Mouse (Mus musculus) retina, postnatal 7 days (tissue): ENCODE data around the gene Pebp1.
"Not testable (repeated sequence)": the region's sequence is repeated elsewhere in the genome, so short reads cannot be mapped to it uniquely, and the experiment has no call there.

Experiments
- DNase-seq: peaks from one replicate; pipeline ENCODE4 v3.0.0-alpha.2; 2012; ENCODE audit warnings: low read depth, low spot score

The Pebp1 gene

GRCm38 (mm10) chr5:117286831-117287822, at the start of gene Pebp1:
Pebp1 (minus strand) TSS chr5:117287625.
- peak; percentile 90 for DNase-seq

- no peak for DNase-seq
These were observed 43.0 kb upstream of the Pebp1 start for GRCm38 (mm10) chr5:117330457-117330856.

GRCm38 (mm10) chr5:117326408-117326807, 39.0 kb upstream of the Pebp1 start:
- no peak for DNase-seq

- no peak for DNase-seq
These were observed 36.3 kb upstream of the Pebp1 start for GRCm38 (mm10) chr5:117323751-117324150.

- peak; percentile 24 for DNase-seq
These were observed 31.6 kb upstream of the Pebp1 start, which contains the start of gene Vsig10 for GRCm38 (mm10) chr5:117318741-117319629. Vsig10 (plus strand) TSS chr5:117319083.

- no peak for DNase-seq
These were observed 27.4 kb upstream of the Pebp1 start for GRCm38 (mm10) chr5:117314587-117315428.

GRCm38 (mm10) chr5:117313909-117314308, 26.5 kb upstream of the Pebp1 start:
- DNase-seq, result no peak

GRCm38 (mm10) chr5:117313420-117313819, 26.0 kb upstream of the Pebp1 start:
- no peak for DNase-seq

GRCm38 (mm10) chr5:117307699-117308098, 20.3 kb upstream of the Pebp1 start:
- DNase-seq, result peak; percentile 50

- DNase-seq, result no peak
These were observed 19.4 kb upstream of the Pebp1 start for GRCm38 (mm10) chr5:117306826-117307225.

- DNase-seq, result no peak
These were observed 18.3 kb upstream of the Pebp1 start for GRCm38 (mm10) chr5:117305754-117306153.

- DNase-seq, result peak; percentile 69
These were observed 17.5 kb upstream of the Pebp1 start for GRCm38 (mm10) chr5:117304947-117305346.

GRCm38 (mm10) chr5:117303691-117304579, 16.5 kb upstream of the Pebp1 start:
- DNase-seq, result no peak

- no peak for DNase-seq
These were observed 15.5 kb upstream of the Pebp1 start for GRCm38 (mm10) chr5:117302899-117303298.

- DNase-seq, result no peak
These were observed 7.6 kb upstream of the Pebp1 start for GRCm38 (mm10) chr5:117295011-117295410.

GRCm38 (mm10) chr5:117293776-117294175, 6.4 kb upstream of the Pebp1 start:
- not testable (repeated sequence) for DNase-seq

GRCm38 (mm10) chr5:117292547-117292946, 5.1 kb upstream of the Pebp1 start:
- DNase-seq, result no peak

- DNase-seq, result no peak
These were observed 3.9 kb upstream of the Pebp1 start for GRCm38 (mm10) chr5:117291312-117291711.

- DNase-seq, result no peak
These were observed 2.7 kb upstream of the Pebp1 start for GRCm38 (mm10) chr5:117290081-117290480.

GRCm38 (mm10) chr5:117289646-117290045, 2.2 kb upstream of the Pebp1 start:
- DNase-seq, result no peak
